Mouse (Mus musculus): Measurements from ENCODE around the gene Neurod6. TPM values are rescaled to one million over a fixed set of nuclear protein-coding genes. Genes with fewer than 3 reads are reported as not detected.

Neurod6 gene
- polyA plus RNA-seq, 1 experiment from 2014 or later = not detected

Other genes with a start within 250 kb of the Neurod6 start
- gene Adcyap1r1, start 229.3 kb downstream of the Neurod6 start, polyA plus RNA-seq (2014; fragmentation: Nextera tagmentation; extraction: Ambion mirVana) = 0.48 and 0.82 TPM in 2 replicates
- 0.16 TPM in 1 of 2 replicates, not detected in the other for gene Itprid1, start 155.6 kb upstream of the Neurod6 start, polyA plus RNA-seq (2014; fragmentation: Nextera tagmentation; extraction: Ambion mirVana)

All from limb, embryonic 11.5 days (tissue).